Mouse (Mus musculus): ENCODE data around the gene AI661453.
"Not testable (repeated sequence)": the region's sequence is repeated elsewhere in the genome, so short reads cannot be mapped to it uniquely, and the experiment has no call there.

AI661453 gene

DNA sequence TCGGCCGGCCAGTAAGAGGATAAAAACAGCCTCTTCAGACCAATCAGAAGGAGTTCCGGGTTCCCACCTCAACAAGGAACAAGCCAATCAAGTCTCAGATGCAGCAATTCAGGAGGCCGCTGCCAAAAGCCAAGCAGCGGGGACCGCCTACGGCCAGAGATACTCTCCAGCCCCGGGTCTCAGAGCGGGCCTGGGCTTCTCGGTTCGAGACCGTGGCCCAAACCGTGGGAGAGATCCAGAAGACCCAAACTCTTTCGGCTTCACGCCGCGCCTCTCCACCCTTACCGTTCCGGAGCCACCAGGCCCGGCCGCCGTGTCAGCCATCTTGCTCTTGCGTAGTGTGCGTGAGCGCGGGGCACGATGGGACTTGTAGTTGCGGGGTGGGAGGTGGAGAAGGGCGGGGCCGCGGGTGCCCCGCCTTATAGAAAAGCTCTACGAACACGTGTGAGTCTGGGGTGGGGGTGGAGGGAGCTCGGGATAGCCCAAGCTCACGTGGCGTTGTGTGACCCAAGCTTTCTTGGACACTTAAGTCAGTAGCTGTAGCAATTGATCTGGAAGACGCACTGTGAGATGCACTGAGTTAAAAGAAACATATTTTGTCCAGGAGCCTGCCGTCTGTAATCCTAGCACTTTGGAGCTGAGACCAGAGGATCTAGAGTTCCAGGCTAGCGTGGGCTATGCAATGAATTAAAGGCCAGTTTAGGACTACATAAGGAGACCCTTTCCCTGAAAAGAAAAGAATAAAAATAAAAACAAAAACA lies 65.7 kb downstream of the AI661453 start, which contains the start of gene Taf8:
Gene Taf8, minus strand, starts transcription at position 347 of the 761 bp plus-strand sequence.
- DNase-seq (ENCODE audit: low spot score in 2 of 2): peak; percentile 97 to 99

DNA sequence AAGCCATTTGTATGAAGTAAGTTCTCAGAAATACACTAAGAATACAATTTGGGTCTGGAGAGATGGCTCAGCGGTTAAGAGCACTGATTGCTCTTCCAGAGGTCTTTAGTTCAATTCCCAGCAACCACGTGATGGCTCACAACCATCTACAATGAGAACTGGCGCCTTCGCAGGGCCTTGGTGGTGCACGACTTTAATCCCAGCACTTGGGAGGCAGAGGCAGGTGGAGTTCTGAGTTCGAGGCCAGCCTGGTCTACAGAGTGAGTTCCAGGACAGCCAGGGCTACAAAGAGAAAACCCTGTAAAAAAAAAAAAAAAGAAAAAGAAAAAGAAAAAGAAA lies 66.3 kb downstream of the AI661453 start:
- DNase-seq (ENCODE audit: low spot score in 2 of 2): not testable (repeated sequence)

DNA sequence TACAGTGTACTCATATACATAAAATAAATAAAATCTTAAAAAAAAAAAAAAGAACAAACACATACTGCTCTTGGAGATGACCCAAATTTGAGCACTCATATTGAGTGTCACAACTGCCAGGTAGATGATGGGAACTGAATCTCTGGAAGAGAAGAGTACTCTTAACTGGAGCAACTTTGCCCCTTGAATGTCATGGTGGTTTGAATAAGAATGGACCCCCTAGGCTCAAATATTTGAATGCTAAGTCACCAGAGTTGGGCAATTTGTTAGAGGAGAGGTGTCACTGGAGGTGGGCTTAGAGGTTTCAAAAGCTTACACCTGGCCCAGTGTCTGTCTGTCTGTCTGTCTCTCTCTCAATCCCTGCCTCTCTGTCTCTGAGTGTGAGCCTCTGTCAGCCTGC lies 67.3 kb downstream of the AI661453 start:
- DNase-seq (ENCODE audit: low spot score in 2 of 2): no peak

DNA sequence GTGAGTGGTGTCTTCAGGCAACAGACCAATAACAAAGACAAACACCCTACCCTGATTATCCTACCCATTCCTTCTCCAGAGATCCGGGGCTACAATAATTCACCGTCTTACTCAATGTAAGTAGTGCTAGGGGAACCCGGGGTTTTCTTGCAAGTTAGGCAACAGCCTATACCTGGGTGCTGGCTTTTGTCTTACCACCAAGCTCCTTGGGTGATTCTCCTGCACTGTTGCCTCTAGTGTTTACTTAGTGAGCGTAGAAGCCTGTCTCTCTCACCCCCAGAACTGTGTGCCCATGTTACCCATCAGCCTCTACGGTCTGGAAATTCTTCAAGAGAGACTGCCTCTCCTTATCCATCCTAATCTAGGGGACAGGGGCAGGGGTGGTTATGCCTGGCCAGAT lies 67.8 kb downstream of the AI661453 start:
- DNase-seq (ENCODE audit: low spot score in 2 of 2): no peak

DNA sequence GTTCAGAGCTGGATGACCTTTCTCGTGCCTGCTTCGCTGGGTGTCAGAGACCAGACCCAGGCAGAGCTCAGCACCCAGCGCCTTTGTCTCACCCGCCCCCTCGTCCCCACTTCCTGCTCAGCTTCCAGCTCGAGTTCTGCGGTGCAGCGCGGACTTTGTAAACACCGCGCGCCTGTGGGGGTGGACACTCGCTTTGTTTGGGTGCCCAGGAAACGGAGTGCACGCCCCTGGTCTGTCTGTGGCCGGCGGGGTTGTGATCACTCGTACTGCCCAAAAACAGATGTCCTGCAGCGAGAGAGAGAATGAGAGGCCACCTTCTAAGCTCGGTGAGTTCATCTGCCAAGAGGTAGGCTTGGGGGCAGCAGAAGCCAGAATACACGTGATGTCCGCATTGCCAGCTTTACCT lies 68.5 kb downstream of the AI661453 start, which contains the start of gene Ccnd3:
Gene Ccnd3, plus strand, starts transcription at position 111 of the 406 bp plus-strand sequence.
- peak; percentile 71 to 83 for DNase-seq (ENCODE audit: low spot score in 2 of 2)

DNA sequence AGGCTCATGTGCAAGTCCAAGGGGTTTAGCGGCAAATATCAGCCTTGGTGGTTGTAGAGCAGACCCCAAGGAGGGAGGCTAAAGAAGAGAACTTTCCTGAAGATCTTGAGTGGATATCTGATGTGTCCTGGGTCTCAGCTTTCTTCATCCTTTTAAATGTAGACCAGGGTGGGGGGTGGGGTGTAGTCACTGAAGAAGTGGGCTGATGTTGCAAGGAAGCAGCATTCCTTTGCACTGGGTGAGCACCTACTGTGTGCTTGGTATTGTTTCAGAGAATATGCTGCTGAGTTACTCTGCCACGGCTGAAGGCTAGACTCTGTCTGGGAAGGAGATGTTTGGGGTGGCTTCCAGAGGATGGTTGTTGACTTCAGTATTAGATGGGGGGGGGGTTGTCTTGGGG lies 69.2 kb downstream of the AI661453 start:
- DNase-seq (ENCODE audit: low spot score in 2 of 2): no peak

DNA sequence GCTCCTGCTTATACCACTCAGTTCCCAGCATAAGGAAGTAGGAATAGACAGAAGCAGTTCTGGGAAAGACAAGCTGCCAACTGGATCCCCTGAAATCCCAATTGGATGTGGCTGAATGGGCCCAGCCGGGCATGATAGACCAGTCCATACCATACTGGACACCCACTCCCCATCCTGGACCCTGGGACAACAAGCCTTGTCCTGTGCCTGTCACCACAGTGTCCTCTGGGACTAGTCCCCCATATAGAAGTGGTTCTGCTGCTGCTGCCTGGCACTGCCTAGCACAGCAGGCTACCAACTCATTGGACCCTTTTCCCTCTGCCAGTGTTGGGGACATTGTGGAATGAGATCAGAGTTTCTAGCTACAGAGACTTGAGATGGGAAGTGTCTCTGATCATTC lies 69.6 kb downstream of the AI661453 start:
- DNase-seq (ENCODE audit: low spot score in 2 of 2): peak in 1 of 2 experiments; percentile 35

DNA sequence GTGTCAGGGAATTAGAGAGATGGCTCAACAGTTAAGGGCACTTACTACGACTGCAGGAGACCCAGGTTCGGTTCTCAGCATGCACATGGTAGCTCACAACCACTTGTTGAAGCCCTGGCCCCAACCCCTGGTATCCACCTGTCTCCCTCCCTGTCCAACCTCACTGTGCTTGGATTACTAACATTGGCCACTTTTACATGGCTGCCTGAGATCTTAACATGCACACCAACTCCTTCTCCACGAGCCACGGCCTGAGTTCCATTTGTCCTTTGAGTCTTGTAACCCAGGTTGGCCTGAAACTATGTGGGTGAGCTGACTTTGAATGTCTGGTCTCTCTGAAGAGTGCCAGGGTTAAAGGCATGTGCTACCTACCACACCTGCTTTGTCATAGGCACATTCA lies 70.3 kb downstream of the AI661453 start:
- peak in 1 of 2 experiments; percentile 12 for DNase-seq (ENCODE audit: low spot score in 2 of 2)

DNA sequence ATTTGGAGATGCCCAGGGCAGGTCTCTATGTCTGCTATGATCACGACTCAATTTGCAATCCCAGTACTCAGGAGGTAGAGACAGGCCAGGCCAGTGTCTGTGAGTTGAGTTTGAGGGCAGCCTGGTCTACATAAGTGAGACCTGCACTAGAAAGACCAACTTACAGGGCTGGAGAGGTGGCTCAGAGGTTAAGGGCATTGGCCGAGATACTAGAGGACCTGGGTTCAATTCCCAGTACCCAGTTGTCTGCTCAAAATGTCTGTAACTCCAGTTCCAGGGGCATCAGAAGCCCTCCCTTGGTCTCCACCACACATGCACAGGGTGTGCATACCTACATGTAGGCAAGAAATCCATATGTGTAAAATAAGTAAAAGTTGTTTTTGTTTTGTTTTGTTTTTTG lies 71.1 kb downstream of the AI661453 start:
- peak in 1 of 2 experiments; percentile 19 for DNase-seq (ENCODE audit: low spot score in 2 of 2)

DNA sequence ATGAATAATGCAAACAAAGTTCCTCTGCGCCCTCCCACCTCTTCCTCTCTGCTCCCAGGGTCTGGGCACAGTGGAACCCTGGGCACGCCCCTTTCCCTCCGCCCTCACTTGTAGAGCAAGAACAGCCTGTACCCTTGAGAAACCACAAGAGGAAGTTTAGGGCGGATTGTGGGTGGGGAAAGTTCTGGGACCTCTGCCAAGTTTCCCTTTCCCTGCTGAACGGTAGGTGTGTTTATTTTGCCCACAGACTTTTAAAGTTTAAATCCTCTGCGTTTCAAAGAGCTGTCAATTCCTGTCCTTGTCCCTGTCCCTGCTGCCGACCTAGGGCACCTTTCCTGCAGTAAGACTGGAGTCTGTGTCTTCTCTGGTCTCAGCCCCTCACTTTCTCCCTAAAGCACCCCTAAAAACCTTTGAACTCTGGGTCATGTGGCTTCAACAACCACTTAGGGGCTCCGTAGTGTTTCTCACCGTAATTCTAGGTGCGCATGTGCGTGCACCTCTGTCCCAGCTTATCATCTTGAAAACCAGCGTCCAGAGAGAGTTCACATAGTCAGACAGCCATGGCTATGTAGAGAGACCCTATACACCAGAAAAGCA lies 71.7 kb downstream of the AI661453 start:
- peak; percentile 84 to 93 for DNase-seq (ENCODE audit: low spot score in 2 of 2)

DNA sequence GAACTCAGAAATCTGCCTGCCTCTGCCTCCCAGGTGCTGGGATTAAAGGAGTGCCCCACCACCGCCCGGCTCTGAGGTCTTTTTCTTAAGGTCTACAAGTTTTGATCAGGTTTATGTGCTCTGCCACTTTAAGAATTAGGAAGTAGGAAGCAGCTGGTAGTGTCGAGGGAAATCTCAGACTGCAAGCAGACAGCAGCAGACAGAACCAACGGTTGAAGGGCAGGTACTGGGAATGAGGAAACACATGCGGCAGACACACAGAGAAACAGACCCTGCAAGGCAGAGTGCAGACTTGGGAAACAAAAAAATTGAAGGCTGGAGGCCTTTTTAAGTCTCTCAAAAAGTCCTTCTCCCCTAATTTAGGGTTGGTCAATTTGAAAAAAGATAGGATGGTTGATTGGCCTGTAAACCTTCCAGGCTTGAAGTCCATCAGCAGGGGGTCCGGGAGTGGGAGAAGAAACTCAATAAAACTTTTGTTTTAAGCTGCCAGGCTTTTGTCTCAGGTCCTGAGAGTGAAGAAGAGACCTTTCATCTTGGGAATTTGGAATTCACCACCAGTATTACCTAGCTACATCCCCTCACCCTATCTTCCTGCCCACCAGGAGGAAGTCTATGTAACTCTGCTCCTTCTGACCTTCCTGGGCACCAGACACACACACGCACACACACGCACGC lies 72.8 kb downstream of the AI661453 start:
- DNase-seq (ENCODE audit: low spot score in 2 of 2): peak in 1 of 2 experiments; percentile 28

DNA sequence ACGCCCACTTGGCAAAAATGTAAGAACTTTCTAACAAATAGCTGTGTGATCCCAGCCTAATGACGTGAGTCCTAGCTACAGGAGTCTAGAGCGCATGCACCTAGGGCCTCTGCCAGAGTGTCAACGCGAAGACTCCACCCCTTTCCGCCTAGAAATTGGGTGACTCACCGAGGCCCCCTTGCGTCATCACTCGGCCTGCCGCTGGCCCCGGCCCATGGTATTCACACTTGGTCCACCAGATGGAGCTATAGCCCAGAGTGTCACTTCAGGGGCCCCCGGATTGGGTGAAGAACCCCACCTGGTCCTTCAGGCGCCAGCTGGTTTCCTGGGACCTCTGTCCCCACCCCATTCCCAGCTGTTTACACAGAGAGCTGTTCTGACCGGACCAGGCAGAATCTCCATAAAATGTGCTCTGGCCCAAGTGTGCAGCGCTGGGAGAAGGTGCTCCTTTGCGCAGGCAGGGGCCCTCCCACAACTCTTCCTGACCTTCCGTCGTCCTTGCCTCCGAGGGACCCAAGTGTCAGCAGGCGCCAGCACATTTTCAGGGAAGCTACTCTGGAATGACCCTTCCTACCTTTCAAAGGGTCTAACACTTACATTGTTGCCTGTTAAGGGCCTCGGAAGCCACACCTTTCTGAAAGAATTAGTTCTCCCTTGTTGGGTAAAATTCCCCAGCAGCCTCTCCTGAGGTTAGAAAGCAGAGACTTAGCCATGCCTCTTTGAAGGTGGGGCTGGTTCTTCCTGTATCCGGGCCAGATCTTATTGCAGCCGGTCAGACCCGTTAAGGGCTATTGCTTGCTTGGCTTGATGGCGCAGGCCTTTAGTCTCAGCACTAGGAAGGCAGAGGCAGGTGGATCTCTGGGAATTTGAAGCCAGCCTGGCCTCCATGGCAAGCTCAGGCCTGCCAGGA lies 75.0 kb downstream of the AI661453 start:
- peak; percentile 97 to 99 for DNase-seq (ENCODE audit: low spot score in 2 of 2)

DNA sequence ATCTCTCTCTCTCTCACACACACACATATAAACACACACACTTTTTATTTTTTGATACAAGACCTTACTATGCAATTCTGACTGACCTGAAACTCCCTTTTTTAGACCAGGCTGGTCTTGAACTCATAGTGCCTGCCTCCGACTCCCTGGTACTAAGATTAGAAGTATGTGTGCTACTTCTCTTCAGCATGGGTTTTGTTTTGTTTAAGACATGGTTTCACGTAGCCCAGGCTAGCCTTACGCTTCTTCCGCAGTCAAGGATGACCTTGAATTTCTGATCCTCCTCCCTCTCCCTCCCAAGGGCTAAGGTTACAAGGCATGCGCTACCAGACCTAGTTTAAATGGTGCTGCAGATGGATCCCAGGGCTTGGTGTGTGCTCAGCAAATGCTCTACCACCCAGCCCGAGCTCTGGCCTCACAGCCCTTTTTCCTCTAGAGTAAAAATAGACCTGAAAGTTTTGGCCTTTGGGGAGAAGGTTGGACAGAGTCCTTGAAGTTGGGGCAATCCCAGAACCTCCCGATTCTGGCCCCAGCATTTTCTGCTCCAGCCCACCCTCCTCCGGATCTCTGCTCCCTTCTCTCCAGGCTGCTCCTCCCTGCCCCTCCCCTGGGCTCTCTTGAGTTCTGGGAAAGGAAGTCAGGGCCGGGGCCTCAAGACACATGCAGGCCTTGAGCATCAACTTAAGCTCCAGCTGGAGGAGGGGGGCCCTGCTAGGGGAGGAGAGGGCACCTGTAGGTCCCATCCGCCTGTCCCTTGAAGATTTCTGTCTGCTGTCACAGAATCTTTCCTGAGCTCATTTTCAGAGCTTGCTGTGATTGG lies 76.8 kb downstream of the AI661453 start:
- no peak for DNase-seq (ENCODE audit: low spot score in 2 of 2)

DNA sequence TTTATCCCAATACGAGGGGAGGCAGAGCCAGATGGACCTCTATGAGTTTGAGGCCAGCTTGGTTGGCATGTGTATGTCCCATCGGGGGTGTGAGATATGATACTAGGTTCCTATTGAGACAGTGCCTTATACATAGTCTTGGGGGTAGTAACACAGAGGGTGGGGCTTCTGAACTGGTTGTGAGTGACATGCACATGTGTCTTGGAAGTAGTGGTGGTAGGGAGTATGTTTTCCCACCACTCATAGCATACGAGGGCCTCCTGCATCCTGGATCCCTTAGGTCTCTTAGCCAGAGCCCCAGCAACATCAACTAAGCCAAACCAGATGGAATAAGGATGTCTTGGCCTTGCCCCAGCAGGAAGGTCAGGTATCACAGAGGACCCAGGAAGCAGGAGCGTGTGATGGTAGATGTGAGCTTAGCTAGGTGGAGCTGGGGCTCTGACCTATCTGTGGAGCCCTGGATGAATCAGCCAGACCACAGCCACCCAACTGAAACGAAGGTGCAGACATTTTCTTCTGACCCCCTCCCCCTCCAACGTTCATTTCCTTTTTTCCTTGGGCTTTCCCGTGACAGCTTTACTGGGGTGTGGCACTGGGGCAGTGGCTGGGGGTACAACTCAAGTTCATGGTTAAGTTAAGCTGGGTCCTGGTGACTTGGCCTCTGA lies 78.9 kb downstream of the AI661453 start:
- peak in 1 of 2 experiments; percentile 12 for DNase-seq (ENCODE audit: low spot score in 2 of 2)

DNA sequence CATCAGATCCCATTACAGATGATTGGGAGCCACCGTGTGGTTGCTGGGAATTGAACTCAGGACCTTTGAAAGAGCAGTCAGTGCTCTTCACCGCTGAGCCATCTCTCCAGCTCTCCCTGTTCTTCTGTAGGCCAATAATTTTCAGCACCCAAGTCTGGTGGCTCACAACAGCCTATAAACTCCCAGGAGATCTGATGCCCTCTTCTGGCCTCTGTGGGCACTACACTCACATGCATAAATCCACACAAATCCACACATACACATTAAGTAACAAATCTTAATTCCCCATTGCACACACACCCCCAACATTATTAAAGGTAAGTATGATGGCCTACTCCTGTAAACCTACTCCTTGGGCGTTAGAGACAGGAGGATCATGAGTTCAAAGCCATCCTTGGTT lies 79.8 kb downstream of the AI661453 start:
- DNase-seq (ENCODE audit: low spot score in 2 of 2): peak in 1 of 2 experiments; percentile 58

DNA sequence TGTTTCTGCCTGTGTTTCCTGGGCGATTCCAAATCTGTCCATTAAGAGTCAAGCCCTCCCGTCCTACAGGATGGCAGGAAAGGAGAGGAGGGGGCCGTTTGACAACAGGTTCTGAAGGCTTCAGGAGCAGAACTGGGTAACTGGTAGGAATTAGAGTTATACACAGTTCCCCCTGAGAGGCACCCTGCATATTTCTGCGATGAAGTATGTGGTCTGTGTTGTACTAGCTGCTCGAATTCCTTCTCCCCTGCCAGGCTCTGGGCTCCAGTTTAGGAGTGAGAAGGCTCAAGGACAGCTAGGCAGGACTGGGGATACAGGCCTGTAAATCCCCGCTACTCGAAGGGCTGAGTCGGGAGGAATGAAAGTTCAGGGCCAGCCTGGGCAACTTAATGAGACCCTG lies 81.8 kb downstream of the AI661453 start:
- no peak for DNase-seq (ENCODE audit: low spot score in 2 of 2)

Measured in spleen, postnatal 10 days (tissue).